Mouse (Mus musculus) heart, adult 11 months (tissue): Measurements from ENCODE around the gene Asic3.
A peak's percentile ranks its signal among the peaks of the same experiment; 100 is the strongest.

Source experiments
- DNase-seq: peaks from one replicate; pipeline ENCODE4 v3.0.0; 2022

The Asic3 gene

DNA sequence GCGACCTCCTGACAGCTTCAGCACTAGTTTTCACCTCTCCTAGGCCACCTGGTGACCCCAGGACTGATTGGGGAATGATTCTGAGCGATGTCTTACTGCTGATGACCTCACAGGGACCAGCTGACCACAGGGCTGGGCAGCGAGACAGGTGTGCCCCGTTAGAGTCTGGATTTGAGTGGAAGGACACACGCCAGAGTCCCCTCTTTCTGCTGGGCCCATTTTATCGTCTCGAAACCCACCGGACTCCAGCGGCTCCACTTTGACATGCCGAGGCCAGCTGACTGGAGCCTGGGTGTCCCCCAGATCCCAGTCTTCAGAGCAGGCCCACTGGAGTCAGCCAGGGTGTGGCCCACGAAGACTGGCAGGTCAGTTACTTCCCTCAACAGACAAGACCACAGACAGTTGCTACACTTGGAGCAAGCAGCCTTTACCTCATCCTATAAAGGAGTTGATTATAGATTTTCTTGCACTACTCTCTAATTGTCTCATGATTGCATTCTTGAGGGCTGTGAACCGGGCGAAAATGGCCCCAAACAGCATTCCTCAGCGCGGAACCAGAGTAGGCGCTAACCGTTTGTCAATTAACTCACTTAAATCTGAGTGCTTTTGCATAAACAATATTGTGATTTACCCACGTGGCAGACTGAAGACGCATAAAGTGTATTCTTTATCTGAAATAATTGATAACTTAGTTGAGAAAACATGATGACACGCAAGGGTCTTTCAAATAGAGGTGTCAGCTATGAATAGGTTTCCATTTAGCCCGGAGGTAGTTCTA, 11.0 kb downstream of the Asic3 start:
- DNase-seq: no peak

DNA sequence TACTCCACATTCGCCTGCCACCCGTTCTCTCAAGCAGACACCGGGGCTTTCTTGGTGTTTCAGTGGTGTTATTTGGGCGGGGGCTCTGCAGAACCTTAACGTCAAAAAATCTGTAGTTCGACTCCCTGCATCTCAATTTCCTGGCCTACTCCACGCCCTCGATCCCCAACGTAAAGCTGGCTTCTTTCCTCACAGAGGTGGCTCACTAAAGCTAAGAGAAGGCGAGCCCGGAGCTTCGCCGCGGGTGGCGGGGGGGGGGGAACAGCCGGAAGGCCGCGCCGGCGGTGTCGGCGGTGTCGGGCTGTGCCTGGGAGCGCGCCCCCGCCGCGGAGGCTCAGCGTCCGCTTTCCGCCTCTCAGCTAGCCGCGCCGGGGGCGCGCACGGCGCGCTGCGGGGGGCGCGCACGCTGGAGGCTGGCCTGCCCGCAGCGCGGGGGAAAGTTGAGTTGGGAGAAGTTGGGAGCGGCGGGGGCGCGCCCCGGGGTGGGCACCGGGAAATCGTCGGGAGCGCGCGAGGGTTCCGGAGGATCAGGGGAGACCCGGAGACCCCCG, 11.7 kb downstream of the Asic3 start:
- DNase-seq: peak; percentile 99

GRCm38 (mm10) chr5:24425421-24426036, 12.3 kb downstream of the Asic3 start:
- DNase-seq: no peak

GRCm38 (mm10) chr5:24426037-24426432, 12.8 kb downstream of the Asic3 start:
- DNase-seq: peak; percentile 97

DNA sequence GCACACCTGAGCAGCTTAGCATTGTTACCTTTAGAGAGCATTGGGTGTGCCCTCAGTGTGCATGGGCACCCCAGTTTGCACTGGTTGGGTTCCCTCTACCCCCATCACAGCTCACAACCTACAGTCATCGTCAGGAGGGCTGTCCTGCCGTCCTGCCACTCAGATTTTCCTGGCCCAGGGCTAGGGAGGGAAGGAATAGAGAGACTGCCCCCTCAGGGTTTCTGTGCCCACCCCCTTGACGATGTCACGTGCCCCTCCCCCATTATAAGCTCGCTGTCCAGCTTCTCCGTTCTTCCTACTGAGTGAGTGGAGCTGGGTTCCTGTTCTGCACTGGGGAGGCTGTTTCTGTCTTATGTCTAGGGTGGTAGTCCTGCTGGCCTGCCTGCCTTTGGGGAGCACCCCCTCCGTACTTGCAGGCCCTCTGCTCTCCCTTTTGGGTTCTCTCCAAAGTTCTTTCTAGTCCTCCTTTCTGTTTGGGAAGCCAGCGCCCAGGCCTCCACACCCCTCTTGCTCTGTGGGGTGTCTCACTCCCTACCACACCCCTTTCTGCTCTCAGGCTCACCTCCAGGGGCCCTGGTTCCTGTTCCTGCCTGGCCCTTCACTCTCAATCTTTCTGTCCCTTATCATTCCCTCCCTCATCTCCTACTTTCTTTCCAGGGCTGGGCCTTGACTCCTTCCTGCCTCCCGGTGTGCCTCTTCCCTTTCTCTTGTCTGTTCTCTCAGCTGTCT, 13.5 kb downstream of the Asic3 start:
- DNase-seq: peak; percentile 94

- DNase-seq: peak; percentile 92
These were observed 14.1 kb downstream of the Asic3 start for GRCm38 (mm10) chr5:24427285-24427633.

DNA sequence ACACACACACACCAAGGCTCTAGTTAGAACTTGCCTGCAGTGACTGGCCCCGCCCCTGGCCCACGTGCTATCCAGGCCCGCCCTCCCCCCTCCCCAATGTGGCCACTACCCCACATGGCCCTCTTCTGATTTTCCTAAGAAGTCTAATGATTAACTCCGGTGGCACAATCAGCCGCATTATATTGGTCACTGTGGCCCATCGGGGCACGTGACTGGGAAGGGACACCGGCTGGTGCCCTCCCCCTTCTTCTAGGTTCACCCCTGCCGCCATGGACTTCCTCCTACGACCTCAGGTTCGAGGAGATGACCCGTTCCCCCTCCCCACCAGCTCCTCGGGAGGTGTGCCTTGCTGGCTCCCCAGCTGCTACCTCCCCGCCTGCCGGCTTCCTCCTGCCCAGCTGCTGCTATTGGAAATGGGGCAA, 14.8 kb downstream of the Asic3 start:
- peak; percentile 90 for DNase-seq

DNA sequence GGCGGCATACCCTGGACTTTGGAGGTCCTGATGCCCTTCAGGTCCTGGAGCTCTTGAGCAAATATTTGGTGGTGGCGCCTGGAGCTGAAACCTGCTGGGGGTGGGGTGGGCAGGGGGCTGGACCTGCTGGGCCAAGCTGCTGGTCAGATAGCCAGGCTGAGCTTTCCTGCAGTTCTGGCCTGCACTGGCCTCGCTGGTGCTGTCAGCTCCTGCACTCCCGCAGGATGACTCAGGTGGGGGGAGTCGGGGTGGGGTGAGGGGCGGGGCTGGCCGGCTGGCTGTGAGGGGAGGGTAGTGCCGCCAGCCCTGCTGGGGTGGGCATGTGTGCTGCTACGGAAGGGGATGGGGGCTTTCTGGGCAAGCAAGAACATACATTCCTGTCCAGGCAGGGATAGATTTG, 15.4 kb downstream of the Asic3 start:
- no peak for DNase-seq

- DNase-seq: peak; percentile 90
These were observed 20.8 kb downstream of the Asic3 start for GRCm38 (mm10) chr5:24433993-24434392.

DNA sequence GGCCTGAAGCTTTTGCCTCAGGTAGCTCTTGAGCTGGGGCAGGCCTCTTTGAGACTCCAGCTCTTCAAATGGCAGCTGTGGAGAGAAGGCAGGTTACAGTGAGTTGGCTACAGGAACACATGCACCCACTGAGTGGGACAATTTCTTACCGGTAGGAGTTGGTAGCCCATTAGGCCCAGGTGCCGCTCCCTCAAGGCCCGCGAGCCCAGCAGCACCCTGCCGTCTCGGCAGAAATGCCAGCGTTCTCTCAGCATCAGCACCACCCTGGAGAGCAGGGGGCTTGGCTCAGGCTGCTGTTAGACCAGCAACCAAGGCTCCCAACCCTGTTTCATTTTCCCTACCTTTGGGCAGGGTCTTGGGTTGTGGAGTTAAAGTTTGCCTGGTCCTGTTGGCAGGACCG, 28.0 kb downstream of the Asic3 start:
- DNase-seq: peak; percentile 92

GRCm38 (mm10) chr5:24442029-24442428, 28.8 kb downstream of the Asic3 start:
- peak; percentile 93 for DNase-seq

GRCm38 (mm10) chr5:24443204-24443603, 30.0 kb downstream of the Asic3 start:
- peak; percentile 91 for DNase-seq

GRCm38 (mm10) chr5:24443927-24444326, 30.7 kb downstream of the Asic3 start:
- peak; percentile 93 for DNase-seq

GRCm38 (mm10) chr5:24444746-24445427, 31.7 kb downstream of the Asic3 start, which contains the start of gene Fastk:
Fastk (minus strand) TSS chr5:24445287.
- peak; percentile 99 for DNase-seq

DNA sequence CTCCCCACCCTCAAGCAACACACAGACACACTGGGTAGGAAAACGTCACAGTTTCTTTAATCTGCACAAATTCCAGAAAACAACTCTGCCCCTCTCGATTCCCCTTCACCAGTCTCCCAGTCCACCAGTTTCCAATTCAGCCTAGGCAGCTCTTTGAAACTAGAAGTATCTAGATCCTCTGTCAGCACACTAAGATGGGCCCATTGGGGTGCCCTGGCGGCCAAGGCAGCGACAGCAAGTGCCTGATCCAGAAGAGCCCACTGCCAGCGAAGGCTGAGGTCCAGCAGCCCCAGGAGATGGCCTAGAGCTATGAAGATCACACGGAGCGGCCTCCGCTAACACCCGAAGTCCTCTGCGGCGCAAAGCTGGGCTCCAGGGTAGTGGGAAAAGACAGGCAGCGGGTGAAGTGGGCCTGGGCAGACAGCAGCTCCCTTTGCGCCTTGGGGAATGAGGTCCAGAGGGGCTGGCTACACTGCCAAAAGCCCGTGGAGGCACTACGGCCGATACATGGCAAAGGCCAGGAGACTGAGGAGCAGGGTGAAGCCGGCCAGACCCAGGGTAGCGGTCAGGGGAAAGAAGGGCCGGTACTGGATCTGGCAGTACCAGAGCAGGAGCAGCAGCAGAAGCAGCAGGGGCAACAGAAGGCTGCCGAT, 32.4 kb downstream of the Asic3 start:
- peak; percentile 95 for DNase-seq

- DNase-seq: peak; percentile 95
These were observed 33.4 kb downstream of the Asic3 start for GRCm38 (mm10) chr5:24446630-24447029.

DNA sequence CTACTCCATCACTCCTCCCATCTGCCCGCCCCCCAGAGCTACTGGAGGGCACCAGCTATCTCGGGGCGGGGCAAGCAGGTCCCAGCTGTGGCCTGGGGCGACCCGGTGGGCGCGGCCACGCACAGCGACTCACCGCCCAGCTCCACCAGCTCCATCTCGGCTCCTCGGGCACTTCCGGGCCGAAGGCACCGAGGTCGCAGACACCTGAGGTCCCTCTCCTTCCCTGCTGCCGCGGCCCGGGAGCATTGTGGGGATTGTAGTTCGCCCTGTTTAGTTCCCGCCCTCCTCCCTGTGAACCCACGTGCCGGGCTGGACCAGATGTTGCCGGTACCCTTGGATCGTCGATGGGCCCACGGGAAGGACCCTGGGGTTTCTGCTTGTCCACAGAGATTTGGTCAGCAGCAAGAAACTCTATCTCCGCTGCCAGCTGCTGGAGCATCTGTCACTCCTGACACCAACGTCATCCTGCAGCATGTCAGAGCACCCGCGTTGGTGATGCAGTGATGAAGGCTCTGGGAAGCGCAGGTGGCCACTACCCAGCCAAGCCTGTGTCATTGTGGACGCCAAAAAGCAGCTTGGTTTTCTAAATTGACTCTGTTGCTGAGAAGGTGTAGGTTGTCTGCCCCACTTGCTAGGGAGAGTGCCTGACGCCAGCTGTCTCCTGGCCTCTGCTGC, 34.6 kb downstream of the Asic3 start, which contains the start of gene Tmub1:
Gene Tmub1 (minus strand): TSS at position 231 of the 675 bp plus-strand sequence.
- DNase-seq: peak; percentile 99

- DNase-seq: peak; percentile 99
These were observed 38.3 kb downstream of the Asic3 start for GRCm38 (mm10) chr5:24451264-24452029.

GRCm38 (mm10) chr5:24452030-24452690, 39.0 kb downstream of the Asic3 start, which contains the start of gene Agap3:
Agap3 (plus strand) TSS chr5:24452177.
- DNase-seq: peak; percentile 97

DNA sequence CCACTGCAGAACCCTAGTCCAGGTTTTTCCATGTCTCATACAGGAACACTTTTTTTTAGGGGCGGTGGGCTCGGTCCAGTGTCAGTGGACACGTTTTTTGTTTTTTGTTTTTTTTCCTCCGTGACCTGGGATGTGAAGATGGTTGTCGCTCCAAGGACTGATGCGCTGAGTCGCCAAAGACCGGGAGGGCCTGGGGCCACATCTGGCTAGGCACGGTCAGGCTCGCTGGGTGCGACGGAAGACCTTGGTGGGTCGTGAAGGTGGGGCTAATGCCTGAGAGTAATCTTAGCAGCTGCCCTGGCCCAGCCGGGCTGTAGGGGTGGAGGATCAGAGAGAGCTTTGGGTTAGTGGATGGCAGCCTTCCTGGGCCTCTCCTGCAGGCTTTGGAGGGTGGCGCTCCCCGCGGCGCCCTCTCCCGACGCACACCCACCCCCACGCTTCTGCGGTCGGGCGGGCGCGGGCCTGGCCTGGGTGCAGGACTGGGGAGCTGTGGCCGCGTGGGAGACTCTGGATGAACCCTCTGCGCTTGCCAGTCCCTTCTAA, 39.6 kb downstream of the Asic3 start:
- peak; percentile 96 for DNase-seq
